Mouse (Mus musculus) kidney, postnatal 0 days (tissue): Measurements from ENCODE around the gene H2-T3. TPM values are rescaled to one million over a fixed set of nuclear protein-coding genes. Genes with fewer than 3 reads are reported as not detected.

ENCODE experiments used
- polyA plus RNA-seq: library from polyadenylated mRNA; unstranded; fragments of >200 nt; fragmentation: Nextera tagmentation; extraction: Ambion mirVana; gene quantifications from 2 replicates; pipeline ENCODE4 v1.2.1, GENCODE M21; 2015

H2-T3 gene
- polyA plus RNA-seq, 1 experiment from 2014 or later: not detected

Other genes with a start within 250 kb of the H2-T3 start
- 78.6 and 90.2 TPM in 2 replicates for gene Abcf1, start 220.5 kb downstream of the H2-T3 start, polyA plus RNA-seq
- gene Gnl1, start 210.4 kb downstream of the H2-T3 start, polyA plus RNA-seq: 38.2 and 43.7 TPM in 2 replicates
- 27.9 and 29.3 TPM in 2 replicates for gene Prr3, start 210.1 kb downstream of the H2-T3 start, polyA plus RNA-seq
- 1.3 and 1.7 TPM in 2 replicates for gene H2-T24, start 169.7 kb downstream of the H2-T3 start, polyA plus RNA-seq
- gene H2-T23, start 157.4 kb downstream of the H2-T3 start, polyA plus RNA-seq: 14.2 and 16.1 TPM in 2 replicates
- gene H2-T22, start 147.5 kb downstream of the H2-T3 start, polyA plus RNA-seq: 16.4 and 18.6 TPM in 2 replicates
- not detected in 2 replicates for gene Gm6034, start 147.3 kb downstream of the H2-T3 start, polyA plus RNA-seq
- gene Gm11127, start 131.9 kb downstream of the H2-T3 start, polyA plus RNA-seq: 0.13 and 0.22 TPM in 2 replicates
- not detected in 2 replicates for gene Gm19684, start 68.6 kb downstream of the H2-T3 start, polyA plus RNA-seq
- not detected in 2 replicates for gene Gm7030, start 60.9 kb downstream of the H2-T3 start, polyA plus RNA-seq
- not detected in 2 replicates for gene Gm8909, start 21.8 kb downstream of the H2-T3 start, polyA plus RNA-seq
- 119 and 137 TPM in 2 replicates for gene Rpp21, start 67.8 kb upstream of the H2-T3 start, polyA plus RNA-seq
- gene Trim39, start 82.0 kb upstream of the H2-T3 start, polyA plus RNA-seq: 9.6 and 10.2 TPM in 2 replicates
- not detected in 2 replicates for gene H2-M10.2, start 96.2 kb upstream of the H2-T3 start, polyA plus RNA-seq
- not detected in 2 replicates for gene H2-M10.1, start 135.9 kb upstream of the H2-T3 start, polyA plus RNA-seq
- gene H2-M10.3, start 178.1 kb upstream of the H2-T3 start, polyA plus RNA-seq: not detected in 2 replicates